Mouse (Mus musculus): ENCODE results near the gene Taar8a. TPM values are rescaled to one million over a fixed set of nuclear protein-coding genes. Genes with fewer than 3 reads are reported as not detected.
A peak's percentile ranks its signal among the peaks of the same experiment; 100 is the strongest.
"Not testable (repeated sequence)": the region's sequence is repeated elsewhere in the genome, so short reads cannot be mapped to it uniquely, and the experiment has no call there.

Taar8a gene
- polyA plus RNA-seq, 1 experiment from 2014 or later: not detected

DNA sequence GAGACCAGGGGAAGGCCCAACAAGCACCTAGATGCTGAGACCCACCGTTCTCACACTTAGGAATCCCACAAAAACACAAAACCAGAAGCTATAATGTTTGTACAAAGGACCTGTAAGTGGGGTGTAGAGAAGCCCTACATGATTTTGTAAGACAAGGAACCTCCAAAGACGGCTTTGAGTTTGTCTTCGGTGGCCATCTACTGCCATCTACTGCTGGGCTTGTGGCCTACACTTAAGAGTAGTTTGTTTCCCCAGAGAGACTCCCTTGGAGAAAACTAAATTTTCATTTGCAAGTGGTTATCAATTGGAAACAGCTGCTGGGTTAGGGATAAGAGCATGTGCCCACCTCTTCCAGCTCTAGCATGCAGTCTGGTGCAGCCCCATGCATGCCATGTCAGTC lies 3.9 kb downstream of the Taar8a start:
- Histone ChIP-seq H3K9me3 (ENCODE audit: control insufficient read depth, low read length) (no peaks in the 10 kb centered on the region), H3K4me1 (ENCODE audit: control insufficient read depth, insufficient read depth, low read length) (no peaks in the 10 kb centered on the region), H3K4me3 (ENCODE audit: low read depth, low read length) (no peak overlapping the region), H3K9ac (ENCODE audit: low read length) (no peak overlapping the region), H3K27me3 (ENCODE audit: control insufficient read depth, insufficient read depth, low read length) (no peaks in the 10 kb centered on the region), H3K36me3 (ENCODE audit: control insufficient read depth, insufficient read depth, low read length) (no peaks in the 10 kb centered on the region), H3K4me2 (no peak overlapping the region), H3K27ac (ENCODE audit: low read depth, low read length) (no peak overlapping the region)
- WGBS: 52% methylated on average over 3 of the region's 3 CpGs
- ATAC-seq (ENCODE audit: low FRiP score) (0 out of 2 replicates have a peak, but pooled peaks have one; percentile 14), DNase-seq (ENCODE audit: low spot score, missing footprints) (no peak)

DNA sequence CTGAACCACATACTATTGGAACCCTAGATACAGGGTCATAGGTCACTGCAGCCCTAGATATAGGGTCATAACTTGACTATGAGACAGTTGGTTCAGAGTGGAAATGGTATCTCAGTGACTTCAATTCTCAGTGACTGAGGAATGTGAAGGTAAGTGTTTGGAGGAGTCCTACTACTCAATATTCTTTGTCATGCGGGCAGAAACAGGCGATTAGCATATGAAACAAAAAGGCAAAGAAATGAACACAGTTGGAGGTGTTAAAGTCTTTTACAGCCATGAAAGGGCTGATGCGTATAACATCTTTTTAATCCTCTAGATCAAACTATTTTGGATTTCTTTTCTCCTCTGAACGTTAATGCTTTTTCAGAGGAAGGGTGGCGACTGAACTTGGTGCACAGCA lies 9.6 kb downstream of the Taar8a start:
- Histone ChIP-seq H3K4me1 (ENCODE audit: control insufficient read depth, insufficient read depth, low read length) (no peaks in the 10 kb centered on the region), H3K27me3 (ENCODE audit: control insufficient read depth, insufficient read depth, low read length) (no peaks in the 10 kb centered on the region), H3K27ac (ENCODE audit: low read depth, low read length) (no peak overlapping the region), H3K9me3 (ENCODE audit: control insufficient read depth, low read length) (no peaks in the 10 kb centered on the region), H3K4me2 (no peak overlapping the region), H3K4me3 (ENCODE audit: low read depth, low read length) (no peak overlapping the region), H3K36me3 (ENCODE audit: control insufficient read depth, insufficient read depth, low read length) (no peaks in the 10 kb centered on the region), H3K9ac (ENCODE audit: low read length) (no peak overlapping the region)
- 54% methylated on average over 5 of the region's 5 CpGs for WGBS
- DNase-seq (ENCODE audit: low spot score, missing footprints) (no peak), ATAC-seq (ENCODE audit: low FRiP score) (no peak)

DNA sequence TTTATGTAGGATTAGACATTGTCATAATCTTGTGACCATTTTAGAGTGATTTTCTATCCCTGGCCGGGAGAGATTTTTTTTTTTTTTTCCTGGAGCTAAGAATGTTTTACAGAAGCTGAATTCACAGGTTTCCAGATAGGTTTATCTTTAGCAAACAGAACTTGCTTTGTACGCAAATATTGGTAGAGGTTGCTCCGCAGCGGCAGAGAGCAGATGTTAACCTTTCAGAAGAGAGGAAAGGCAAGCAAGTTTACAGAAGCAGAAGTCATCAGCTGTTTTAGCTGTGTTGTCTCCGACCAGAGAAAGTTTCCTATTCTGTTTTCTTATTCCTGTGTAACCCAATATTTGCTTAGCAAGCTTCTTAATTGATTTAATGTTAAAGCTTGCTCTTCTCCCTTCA lies 10.3 kb downstream of the Taar8a start:
- Histone ChIP-seq H3K4me2 (no peak overlapping the region), H3K9me3 (ENCODE audit: control insufficient read depth, low read length) (no peaks in the 10 kb centered on the region), H3K27ac (ENCODE audit: low read depth, low read length) (no peak overlapping the region), H3K4me1 (ENCODE audit: control insufficient read depth, insufficient read depth, low read length) (no peaks in the 10 kb centered on the region), H3K27me3 (ENCODE audit: control insufficient read depth, insufficient read depth, low read length) (no peaks in the 10 kb centered on the region), H3K9ac (ENCODE audit: low read length) (no peak overlapping the region), H3K36me3 (ENCODE audit: control insufficient read depth, insufficient read depth, low read length) (no peaks in the 10 kb centered on the region), H3K4me3 (ENCODE audit: low read depth, low read length) (no peak overlapping the region)
- ATAC-seq (ENCODE audit: low FRiP score) (no peak), DNase-seq (ENCODE audit: low spot score, missing footprints) (no peak)
- WGBS: 79% methylated on average over 5 of the region's 5 CpGs

DNA sequence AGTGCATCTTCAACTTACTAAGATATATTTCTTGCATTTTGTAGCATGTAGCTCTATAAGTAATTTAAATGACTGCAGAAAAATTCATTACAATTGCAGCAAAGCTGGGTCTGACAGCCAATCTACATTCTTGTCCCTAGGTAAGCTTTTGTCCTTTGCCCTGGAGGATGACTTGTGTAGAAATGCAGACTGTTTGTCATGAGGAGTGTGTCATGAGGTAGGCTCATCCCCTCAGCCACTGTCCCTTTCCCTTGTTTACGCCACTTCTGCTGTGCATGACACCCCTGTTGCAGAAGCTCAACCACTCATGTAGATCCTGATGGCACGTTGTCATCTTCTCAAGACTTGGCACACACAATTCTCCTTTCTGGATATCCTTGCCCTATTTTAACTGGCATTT lies 10.9 kb downstream of the Taar8a start:
- Histone ChIP-seq H3K27me3 (ENCODE audit: control insufficient read depth, insufficient read depth, low read length) (no peaks in the 10 kb centered on the region), H3K36me3 (ENCODE audit: control insufficient read depth, insufficient read depth, low read length) (no peaks in the 10 kb centered on the region), H3K9ac (ENCODE audit: low read length) (no peak overlapping the region), H3K27ac (ENCODE audit: low read depth, low read length) (no peak overlapping the region), H3K9me3 (ENCODE audit: control insufficient read depth, low read length) (no peaks in the 10 kb centered on the region), H3K4me3 (ENCODE audit: low read depth, low read length) (no peak overlapping the region), H3K4me2 (no peak overlapping the region), H3K4me1 (ENCODE audit: control insufficient read depth, insufficient read depth, low read length) (no peaks in the 10 kb centered on the region)
- DNase-seq (ENCODE audit: low spot score, missing footprints): no peak
- ATAC-seq (ENCODE audit: low FRiP score): no peak
- 79% methylated on average over 2 of the region's 2 CpGs for WGBS

DNA sequence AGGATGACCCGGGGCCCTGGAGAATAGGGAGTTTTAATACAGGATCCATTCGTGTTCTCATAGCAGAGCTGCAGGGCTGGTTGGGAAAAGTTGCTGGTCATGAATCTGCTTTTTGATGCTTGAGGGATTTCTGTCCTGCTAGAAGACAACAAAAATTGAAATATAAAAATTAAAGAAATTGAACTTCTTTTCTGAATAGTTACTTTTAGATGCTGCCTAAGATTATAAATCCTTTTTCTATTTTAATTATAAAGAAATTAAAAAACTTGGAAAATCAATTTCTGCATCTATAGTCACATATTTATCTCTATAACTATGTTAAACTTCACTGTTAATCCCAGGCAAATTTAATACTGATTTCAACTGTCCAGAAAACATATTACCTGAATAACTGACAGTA lies 15.9 kb downstream of the Taar8a start, which contains the start of gene Taar8b:
Taar8b (minus strand) TSS at position 101 of the 400 bp plus-strand sequence.
- ATAC-seq (ENCODE audit: low FRiP score): no peak
- WGBS: 78% methylated on average over 2 of the region's 2 CpGs
- H3K36me3 ChIP-seq (ENCODE audit: control insufficient read depth, insufficient read depth, low read length): no peaks in the 10 kb centered on the region
- no peak within 1 kb of the TSS for H3K27ac ChIP-seq (ENCODE audit: low read depth, low read length)
- no peaks in the 10 kb centered on the region for H3K9me3 ChIP-seq (ENCODE audit: control insufficient read depth, low read length)
- no peak within 1 kb of the TSS for H3K4me2 ChIP-seq
- H3K9ac ChIP-seq (ENCODE audit: low read length): no peak within 1 kb of the TSS
- DNase-seq (ENCODE audit: low spot score, missing footprints): no peak
- no peaks in the 10 kb centered on the region for H3K4me1 ChIP-seq (ENCODE audit: control insufficient read depth, insufficient read depth, low read length)
- no peaks in the 10 kb centered on the region for H3K27me3 ChIP-seq (ENCODE audit: control insufficient read depth, insufficient read depth, low read length)
- no peak within 1 kb of the TSS for H3K4me3 ChIP-seq (ENCODE audit: low read depth, low read length)

DNA sequence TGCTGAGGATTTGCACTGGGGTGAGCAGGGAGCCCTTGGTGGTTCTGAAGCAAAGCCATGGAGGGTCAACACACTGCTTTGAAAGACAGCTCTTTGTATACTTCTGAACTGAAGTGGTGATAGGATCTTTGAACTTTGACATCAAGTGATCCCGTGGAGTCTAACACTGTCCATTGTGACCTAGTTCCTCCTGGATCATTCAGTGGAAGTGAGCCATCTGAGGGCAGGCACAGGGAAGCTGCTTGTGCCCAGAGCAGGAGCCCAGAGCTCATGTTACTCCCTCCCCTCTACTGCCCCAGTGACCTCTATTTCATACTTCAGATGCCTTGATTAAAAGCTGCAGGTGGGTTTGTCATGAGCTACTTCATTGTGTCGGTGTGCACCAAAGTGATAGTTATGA lies 20.7 kb downstream of the Taar8a start:
- WGBS: 75% methylated on average over 2 of the region's 2 CpGs
- H3K4me3 ChIP-seq (ENCODE audit: low read depth, low read length); H3K9me3 ChIP-seq (ENCODE audit: control insufficient read depth, low read length); ATAC-seq (ENCODE audit: low FRiP score); H3K9ac ChIP-seq (ENCODE audit: low read length); H3K27me3 ChIP-seq (ENCODE audit: control insufficient read depth, insufficient read depth, low read length); H3K27ac ChIP-seq (ENCODE audit: low read depth, low read length); H3K4me2 ChIP-seq; H3K4me1 ChIP-seq (ENCODE audit: control insufficient read depth, insufficient read depth, low read length); H3K36me3 ChIP-seq (ENCODE audit: control insufficient read depth, insufficient read depth, low read length); DNase-seq (ENCODE audit: low spot score, missing footprints): not testable (repeated sequence)

DNA sequence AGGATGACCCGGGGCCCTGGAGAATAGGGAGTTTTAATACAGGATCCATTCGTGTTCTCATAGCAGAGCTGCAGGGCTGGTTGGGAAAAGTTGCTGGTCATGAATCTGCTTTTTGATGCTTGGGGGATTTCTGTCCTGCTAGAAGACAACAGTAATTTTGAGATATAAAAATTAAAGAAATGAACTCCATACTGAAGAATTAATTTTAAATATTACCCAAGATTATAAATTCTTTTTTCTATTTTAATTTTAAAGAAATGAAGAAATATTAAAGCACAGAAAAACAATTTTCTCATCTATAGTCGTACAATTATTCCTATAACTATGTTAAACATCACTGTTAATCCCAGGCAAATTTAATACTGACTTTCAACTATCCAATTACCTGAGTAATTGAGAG lies 25.5 kb downstream of the Taar8a start, which contains the start of gene Taar8c:
Taar8c (minus strand) TSS at position 101 of the 400 bp plus-strand sequence.
- not testable (repeated sequence) for ATAC-seq (ENCODE audit: low FRiP score); H3K27me3 ChIP-seq (ENCODE audit: control insufficient read depth, insufficient read depth, low read length); H3K4me2 ChIP-seq; H3K9ac ChIP-seq (ENCODE audit: low read length); H3K9me3 ChIP-seq (ENCODE audit: control insufficient read depth, low read length); H3K27ac ChIP-seq (ENCODE audit: low read depth, low read length); H3K4me1 ChIP-seq (ENCODE audit: control insufficient read depth, insufficient read depth, low read length); DNase-seq (ENCODE audit: low spot score, missing footprints); H3K4me3 ChIP-seq (ENCODE audit: low read depth, low read length); H3K36me3 ChIP-seq (ENCODE audit: control insufficient read depth, insufficient read depth, low read length)
- 80% methylated on average over 1 of the region's 3 CpGs for WGBS

DNA sequence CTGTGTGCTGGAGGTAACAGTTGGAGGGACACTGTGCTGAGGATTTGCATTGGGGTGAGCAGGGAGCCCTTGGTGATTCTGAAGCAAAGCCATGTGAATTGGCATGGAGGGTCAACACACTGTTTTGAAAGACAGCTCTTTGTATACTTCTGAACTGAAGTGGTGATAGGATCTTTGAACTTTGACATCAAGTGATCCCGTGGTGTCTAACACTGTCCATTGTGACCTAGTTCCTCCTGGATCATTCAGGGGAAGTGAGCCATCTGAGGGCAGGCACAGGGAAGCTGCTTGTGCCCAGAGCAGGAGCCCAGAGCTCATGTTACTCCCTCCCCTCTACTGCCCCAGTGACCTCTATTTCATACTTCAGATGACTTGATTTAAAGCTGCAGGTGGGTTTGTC lies 27.0 kb downstream of the Taar8a start:
- H3K4me1 ChIP-seq (ENCODE audit: control insufficient read depth, insufficient read depth, low read length); ATAC-seq (ENCODE audit: low FRiP score); H3K36me3 ChIP-seq (ENCODE audit: control insufficient read depth, insufficient read depth, low read length); H3K27me3 ChIP-seq (ENCODE audit: control insufficient read depth, insufficient read depth, low read length); H3K27ac ChIP-seq (ENCODE audit: low read depth, low read length); H3K9ac ChIP-seq (ENCODE audit: low read length); H3K4me2 ChIP-seq; DNase-seq (ENCODE audit: low spot score, missing footprints); H3K9me3 ChIP-seq (ENCODE audit: control insufficient read depth, low read length); H3K4me3 ChIP-seq (ENCODE audit: low read depth, low read length): not testable (repeated sequence)
- 56% methylated on average over 1 of the region's 1 CpGs for WGBS

DNA sequence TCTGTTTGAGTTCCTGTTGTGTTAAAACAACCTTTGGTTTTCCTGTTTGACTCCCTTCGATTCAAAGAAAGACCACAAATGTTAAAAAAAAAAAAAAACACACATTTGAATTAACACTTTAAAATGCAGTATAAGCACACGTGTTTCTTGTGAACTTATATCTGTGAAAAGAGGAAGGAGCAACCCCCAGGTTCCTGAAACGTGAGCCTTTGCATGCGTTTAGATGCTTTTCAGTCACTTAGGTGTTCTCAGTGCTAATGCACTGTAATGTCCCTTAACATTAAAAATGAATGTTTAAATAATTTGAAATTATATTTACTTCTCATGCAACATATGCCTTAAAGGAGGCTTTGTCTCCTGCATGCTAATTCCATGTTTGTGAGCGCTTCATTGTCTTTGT lies 31.4 kb downstream of the Taar8a start:
- no peaks in the 10 kb centered on the region for H3K4me1 ChIP-seq (ENCODE audit: control insufficient read depth, insufficient read depth, low read length)
- no peaks in the 10 kb centered on the region for H3K36me3 ChIP-seq (ENCODE audit: control insufficient read depth, insufficient read depth, low read length)
- no peak overlapping the region for H3K4me2 ChIP-seq
- ATAC-seq (ENCODE audit: low FRiP score): no peak
- no peaks in the 10 kb centered on the region for H3K27me3 ChIP-seq (ENCODE audit: control insufficient read depth, insufficient read depth, low read length)
- no peak overlapping the region for H3K27ac ChIP-seq (ENCODE audit: low read depth, low read length)
- no peaks in the 10 kb centered on the region for H3K9me3 ChIP-seq (ENCODE audit: control insufficient read depth, low read length)
- H3K9ac ChIP-seq (ENCODE audit: low read length): no peak overlapping the region
- no peak for DNase-seq (ENCODE audit: low spot score, missing footprints)
- 66% methylated on average over 5 of the region's 5 CpGs for WGBS
- H3K4me3 ChIP-seq (ENCODE audit: low read depth, low read length): no peak overlapping the region

DNA sequence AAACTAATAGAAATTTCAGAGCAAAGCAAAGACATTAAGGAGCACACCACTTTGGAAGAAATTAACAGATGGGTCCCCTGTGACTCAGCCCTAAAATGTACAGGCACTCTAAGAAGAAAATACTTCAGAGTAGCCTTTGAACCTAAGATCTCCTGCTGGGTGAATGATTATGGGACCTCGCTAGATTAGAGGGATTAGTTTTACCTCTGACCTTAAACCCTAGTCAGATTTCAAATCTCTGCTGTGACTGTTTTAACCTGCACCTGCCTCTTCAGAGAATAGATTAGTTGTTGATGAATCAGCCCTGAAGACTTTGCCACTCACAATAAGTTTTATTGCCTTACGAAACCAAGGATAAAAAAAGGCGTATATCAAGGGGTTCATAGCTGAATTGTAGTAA lies 31.9 kb downstream of the Taar8a start:
- Histone ChIP-seq H3K36me3 (ENCODE audit: control insufficient read depth, insufficient read depth, low read length) (no peaks in the 10 kb centered on the region), H3K4me1 (ENCODE audit: control insufficient read depth, insufficient read depth, low read length) (no peaks in the 10 kb centered on the region), H3K4me2 (no peak overlapping the region), H3K4me3 (ENCODE audit: low read depth, low read length) (no peak overlapping the region), H3K9me3 (ENCODE audit: control insufficient read depth, low read length) (no peaks in the 10 kb centered on the region), H3K9ac (ENCODE audit: low read length) (no peak overlapping the region), H3K27me3 (ENCODE audit: control insufficient read depth, insufficient read depth, low read length) (no peaks in the 10 kb centered on the region), H3K27ac (ENCODE audit: low read depth, low read length) (no peak overlapping the region)
- DNase-seq (ENCODE audit: low spot score, missing footprints): no peak
- WGBS: 61% methylated on average over 3 of the region's 3 CpGs
- no peak for ATAC-seq (ENCODE audit: low FRiP score)
